Mouse (Mus musculus): ENCODE data around the gene Txndc5. TPM values are rescaled to one million over a fixed set of nuclear protein-coding genes. Genes with fewer than 3 reads are reported as not detected.

Gene Txndc5
- polyA plus RNA-seq (2015; fragmentation: Nextera tagmentation; extraction: Ambion mirVana), result 87.7 and 98.7 TPM in 2 replicates

DNA sequence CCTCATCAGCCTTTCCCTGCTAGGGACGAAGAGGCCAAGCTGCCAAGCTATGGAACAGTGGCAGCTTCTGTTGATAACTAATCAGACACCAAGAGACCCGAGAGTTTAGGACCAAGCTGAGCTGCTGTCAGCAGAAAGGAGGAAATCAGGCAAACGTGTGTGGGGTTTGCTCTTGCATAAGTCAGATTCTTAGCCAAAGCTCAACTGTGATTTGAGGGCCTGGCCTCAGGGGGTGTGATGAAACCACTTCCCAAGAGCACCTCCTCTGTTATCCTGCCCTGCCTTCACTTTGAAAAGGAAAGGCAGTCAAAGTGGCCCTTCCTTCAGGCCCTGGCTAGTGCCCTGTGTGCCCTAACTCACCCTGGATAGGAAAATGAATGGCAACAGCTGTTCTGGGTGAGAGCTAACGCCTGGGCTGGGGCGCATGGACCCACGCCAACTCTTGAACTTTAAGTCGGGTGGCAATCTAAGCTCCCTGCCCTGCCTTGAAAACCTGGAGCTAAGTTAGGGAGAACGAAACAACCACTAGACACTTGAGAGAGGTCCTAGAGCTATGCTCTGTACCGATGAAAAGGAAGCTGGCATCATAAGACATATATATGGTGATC, at the start of gene Txndc5:
Txndc5 (minus strand) TSS at position 138 of the 608 bp plus-strand sequence.
- 53% methylated on average over 9 of the region's 9 CpGs for WGBS
- Histone ChIP-seq H3K4me3 (ENCODE audit: low read length) (peak within 1 kb of the TSS; percentile 75), H3K4me2 (ENCODE audit: low read length) (peak within 1 kb of the TSS; percentile 91), H3K9me3 (ENCODE audit: control insufficient read depth, low read length) (no peaks in the 10 kb centered on the region), H3K9ac (ENCODE audit: low read depth, low read length) (peak within 1 kb of the TSS; percentile 83), H3K4me1 (ENCODE audit: control insufficient read depth, insufficient read depth, low read depth, low read length) (peaks cover 14% of the 10 kb centered on the region), H3K36me3 (ENCODE audit: control insufficient read depth, insufficient read depth, low read length) (no peaks in the 10 kb centered on the region; the same call in 1 of the 2 replicates), H3K27me3 (replicated peaks; ENCODE audit: control insufficient read depth, insufficient read depth, low read length) (no peaks in the 10 kb centered on the region), H3K27ac (ENCODE audit: low read depth, low read length) (peak within 1 kb of the TSS; percentile 86)
- peak; percentile 60 for ATAC-seq

DNA sequence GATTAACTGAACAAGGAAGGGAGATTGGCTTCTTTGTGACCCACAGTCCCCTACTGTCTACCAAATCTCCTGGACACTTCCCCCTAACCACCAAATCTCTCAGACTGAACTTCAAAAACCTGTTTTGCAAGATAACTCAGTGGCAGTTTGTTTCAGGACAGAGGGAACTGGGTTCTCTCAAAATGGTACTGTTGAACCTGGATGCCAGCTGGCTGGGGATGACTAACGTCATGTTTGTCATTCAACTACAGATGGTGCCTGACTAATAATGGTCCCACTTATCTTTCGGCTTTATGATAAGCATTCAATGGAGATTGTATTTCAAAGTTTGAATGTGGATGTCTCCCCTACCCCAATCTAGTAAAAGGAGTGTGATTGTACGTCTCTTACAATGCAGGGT, 46.0 kb upstream of the Txndc5 start:
- peaks cover 3% of the 10 kb centered on the region for H3K9me3 ChIP-seq (ENCODE audit: control insufficient read depth, low read length)
- no peaks in the 10 kb centered on the region for H3K36me3 ChIP-seq (ENCODE audit: control insufficient read depth, insufficient read depth, low read length)
- 80% methylated on average over 3 of the region's 3 CpGs for WGBS
- no peaks in the 10 kb centered on the region for H3K27me3 ChIP-seq (replicated peaks; ENCODE audit: control insufficient read depth, insufficient read depth, low read length)
- no peak overlapping the region for H3K4me3 ChIP-seq (ENCODE audit: low read length)
- no peak overlapping the region for H3K4me2 ChIP-seq (ENCODE audit: low read length)
- no peak overlapping the region for H3K27ac ChIP-seq (ENCODE audit: low read depth, low read length)
- no peak for ATAC-seq
- no peak overlapping the region for H3K9ac ChIP-seq (ENCODE audit: low read depth, low read length)
- no peaks in the 10 kb centered on the region for H3K4me1 ChIP-seq (ENCODE audit: control insufficient read depth, insufficient read depth, low read depth, low read length)

DNA sequence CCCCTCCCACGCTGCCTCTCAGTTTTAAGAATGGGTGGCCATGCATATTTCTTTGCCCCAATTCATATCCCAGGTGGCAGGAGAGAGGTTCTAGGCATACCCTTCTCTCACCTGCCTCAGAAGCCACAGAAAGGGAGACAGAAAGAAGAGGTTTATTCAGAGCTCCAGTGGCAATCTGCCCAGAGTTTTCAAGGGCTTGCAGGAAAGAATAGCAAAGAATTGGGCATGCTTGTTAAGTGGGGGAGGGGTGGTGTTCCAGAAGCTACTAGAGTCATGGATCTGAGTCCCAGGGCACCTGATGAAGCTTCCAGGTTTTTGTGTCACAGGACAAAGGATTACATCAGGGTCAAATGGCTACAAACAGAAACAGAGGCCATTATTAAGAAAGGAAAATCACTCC, 44.7 kb upstream of the Txndc5 start:
- 100% methylated on average over 1 of the region's 1 CpGs for WGBS
- Histone ChIP-seq H3K9ac (ENCODE audit: low read depth, low read length) (no peak overlapping the region), H3K27ac (ENCODE audit: low read depth, low read length) (no peak overlapping the region), H3K27me3 (replicated peaks; ENCODE audit: control insufficient read depth, insufficient read depth, low read length) (no peaks in the 10 kb centered on the region), H3K4me3 (ENCODE audit: low read length) (no peak overlapping the region), H3K4me1 (ENCODE audit: control insufficient read depth, insufficient read depth, low read depth, low read length) (no peaks in the 10 kb centered on the region), H3K36me3 (ENCODE audit: control insufficient read depth, insufficient read depth, low read length) (no peaks in the 10 kb centered on the region), H3K4me2 (ENCODE audit: low read length) (no peak overlapping the region), H3K9me3 (ENCODE audit: control insufficient read depth, low read length) (no peaks in the 10 kb centered on the region)
- ATAC-seq, result no peak

DNA sequence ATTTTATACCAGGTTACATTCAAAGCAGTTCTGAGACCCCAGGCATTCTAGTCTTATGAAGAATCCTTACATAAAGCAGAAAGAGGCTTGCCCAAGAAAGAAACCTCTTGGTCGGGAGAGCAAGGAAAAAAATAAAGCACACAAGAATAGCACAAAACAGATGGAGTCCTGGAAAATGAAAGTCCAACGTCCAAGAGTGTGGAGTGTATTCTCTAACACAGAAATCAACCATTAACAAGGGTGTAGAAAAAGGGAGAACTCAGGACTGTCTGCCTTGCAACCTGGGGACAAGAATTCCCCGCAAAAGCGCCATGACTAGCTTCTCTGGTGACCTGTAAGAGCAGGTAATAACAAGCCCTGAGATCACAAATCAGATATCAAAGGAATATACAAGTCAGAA, 36.6 kb upstream of the Txndc5 start:
- Histone ChIP-seq H3K4me3 (ENCODE audit: low read length) (no peak overlapping the region), H3K9me3 (ENCODE audit: control insufficient read depth, low read length) (peaks cover 4% of the 10 kb centered on the region), H3K27ac (ENCODE audit: low read depth, low read length) (no peak overlapping the region), H3K4me2 (ENCODE audit: low read length) (no peak overlapping the region), H3K4me1 (ENCODE audit: control insufficient read depth, insufficient read depth, low read depth, low read length) (no peaks in the 10 kb centered on the region), H3K36me3 (ENCODE audit: control insufficient read depth, insufficient read depth, low read length) (no peaks in the 10 kb centered on the region), H3K9ac (ENCODE audit: low read depth, low read length) (no peak overlapping the region), H3K27me3 (replicated peaks; ENCODE audit: control insufficient read depth, insufficient read depth, low read length) (no peaks in the 10 kb centered on the region)
- 77% methylated on average over 4 of the region's 4 CpGs for WGBS
- no peak for ATAC-seq

DNA sequence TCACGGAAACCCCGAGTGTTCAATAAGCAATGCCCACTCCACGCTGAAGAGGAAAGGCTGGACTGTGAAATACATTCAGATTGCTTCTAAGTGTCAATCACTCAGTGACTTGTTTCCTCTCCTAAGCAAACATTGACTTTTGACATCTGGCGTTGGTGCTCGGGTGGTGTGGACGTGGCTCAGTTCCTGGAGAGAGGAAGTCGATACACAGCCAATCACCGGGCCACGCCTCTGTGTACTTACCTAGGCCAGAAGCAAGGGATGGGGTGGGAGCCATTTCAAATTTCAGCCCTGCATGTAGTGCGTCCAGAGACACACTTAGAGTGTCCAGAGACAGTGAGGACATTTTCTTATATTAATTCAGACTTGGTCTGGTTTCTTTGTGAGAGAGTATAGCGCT, 26.0 kb upstream of the Txndc5 start:
- whole genome bisulfite sequencing, result 84% methylated on average over 11 of the region's 11 CpGs
- ATAC-seq, result no peak

DNA sequence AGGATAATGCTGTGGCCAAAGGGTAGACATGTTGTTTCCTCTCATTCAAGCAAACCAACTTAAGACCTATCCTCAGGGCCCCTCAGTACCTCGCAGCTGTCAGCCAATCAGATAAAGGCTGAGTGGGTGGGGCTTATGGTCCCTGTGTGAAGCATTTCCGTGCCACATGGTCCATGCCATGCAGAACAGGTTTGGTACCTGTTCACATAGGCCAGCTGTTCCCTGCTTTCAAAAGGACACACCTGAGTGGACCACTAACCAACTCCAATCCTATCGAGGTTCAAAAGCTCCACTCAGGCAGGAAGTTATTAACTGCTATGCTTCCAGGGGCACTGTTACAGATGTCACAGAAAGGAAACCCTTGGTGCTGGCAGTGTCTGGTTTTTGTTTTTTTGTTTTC, 25.6 kb upstream of the Txndc5 start:
- Histone ChIP-seq H3K36me3 (ENCODE audit: control insufficient read depth, insufficient read depth, low read length) (no peaks in the 10 kb centered on the region), H3K4me1 (ENCODE audit: control insufficient read depth, insufficient read depth, low read depth, low read length) (no peaks in the 10 kb centered on the region), H3K27ac (ENCODE audit: low read depth, low read length) (no peak overlapping the region), H3K9me3 (ENCODE audit: control insufficient read depth, low read length) (no peaks in the 10 kb centered on the region), H3K4me3 (ENCODE audit: low read length) (no peak overlapping the region), H3K4me2 (ENCODE audit: low read length) (no peak overlapping the region), H3K27me3 (replicated peaks; ENCODE audit: control insufficient read depth, insufficient read depth, low read length) (no peaks in the 10 kb centered on the region), H3K9ac (ENCODE audit: low read depth, low read length) (no peak overlapping the region)
- WGBS, result 78% methylated on average over 3 of the region's 3 CpGs
- no peak for ATAC-seq

More for the DNA sequence above, 26.0 kb upstream of the Txndc5 start:
- Histone ChIP-seq H3K9me3 (ENCODE audit: control insufficient read depth, low read length) (no peaks in the 10 kb centered on the region), H3K36me3 (ENCODE audit: control insufficient read depth, insufficient read depth, low read length) (no peaks in the 10 kb centered on the region), H3K27ac (ENCODE audit: low read depth, low read length) (no peak overlapping the region), H3K4me1 (ENCODE audit: control insufficient read depth, insufficient read depth, low read depth, low read length) (no peaks in the 10 kb centered on the region), H3K4me2 (ENCODE audit: low read length) (no peak overlapping the region), H3K27me3 (replicated peaks; ENCODE audit: control insufficient read depth, insufficient read depth, low read length) (no peaks in the 10 kb centered on the region), H3K4me3 (ENCODE audit: low read length) (no peak overlapping the region), H3K9ac (ENCODE audit: low read depth, low read length) (no peak overlapping the region)

DNA sequence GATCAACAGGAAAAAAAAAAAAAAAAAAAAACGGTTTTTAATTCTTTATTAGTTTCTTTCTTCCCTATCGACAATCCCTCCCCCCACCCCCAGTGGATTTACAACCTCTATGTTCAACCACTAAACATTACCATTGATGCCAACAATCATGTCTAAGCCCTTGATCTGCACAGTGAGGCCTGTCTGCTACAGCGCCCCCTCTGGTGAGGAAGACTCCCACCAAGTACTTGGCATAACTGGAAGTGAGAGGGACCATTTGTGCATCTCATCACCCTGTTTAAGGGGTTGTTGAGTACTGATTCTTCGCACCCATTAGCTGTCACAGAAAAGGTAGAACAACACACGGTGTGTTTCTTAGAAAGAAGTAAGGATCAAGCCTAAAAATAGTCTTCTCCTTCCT, 20.1 kb upstream of the Txndc5 start:
- ATAC-seq, result no peak
- Histone ChIP-seq H3K9me3 (ENCODE audit: control insufficient read depth, low read length) (no peaks in the 10 kb centered on the region), H3K4me3 (ENCODE audit: low read length) (no peak overlapping the region), H3K27me3 (replicated peaks; ENCODE audit: control insufficient read depth, insufficient read depth, low read length) (no peaks in the 10 kb centered on the region), H3K9ac (ENCODE audit: low read depth, low read length) (no peak overlapping the region), H3K27ac (ENCODE audit: low read depth, low read length) (no peak overlapping the region), H3K36me3 (ENCODE audit: control insufficient read depth, insufficient read depth, low read length) (no peaks in the 10 kb centered on the region), H3K4me2 (ENCODE audit: low read length) (no peak overlapping the region), H3K4me1 (ENCODE audit: control insufficient read depth, insufficient read depth, low read depth, low read length) (no peaks in the 10 kb centered on the region)
- WGBS, result 84% methylated on average over 5 of the region's 5 CpGs

DNA sequence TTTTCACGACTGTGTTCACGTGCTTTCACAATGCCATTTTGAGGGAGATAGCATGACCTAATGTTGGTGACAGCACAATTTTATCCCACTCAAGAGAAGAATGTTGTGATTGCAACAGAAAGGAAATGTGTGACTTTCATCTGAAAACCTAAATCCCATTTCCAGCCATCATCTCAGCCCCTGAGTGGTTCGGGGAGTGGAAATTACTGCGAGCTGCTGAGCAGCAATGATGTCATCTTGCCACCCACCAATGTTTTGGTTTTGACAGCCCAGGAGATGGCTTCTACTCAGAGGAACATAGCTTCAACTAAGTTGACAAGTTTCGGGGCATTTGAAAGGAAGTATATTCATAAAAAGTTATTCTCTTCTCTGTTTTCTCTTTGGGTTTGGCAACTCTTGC, 19.1 kb upstream of the Txndc5 start:
- no peak overlapping the region for H3K27ac ChIP-seq (ENCODE audit: low read depth, low read length)
- ATAC-seq, result no peak
- 93% methylated on average over 5 of the region's 5 CpGs for WGBS
- H3K36me3 ChIP-seq (ENCODE audit: control insufficient read depth, insufficient read depth, low read length), result no peaks in the 10 kb centered on the region
- H3K4me2 ChIP-seq (ENCODE audit: low read length), result no peak overlapping the region
- H3K9ac ChIP-seq (ENCODE audit: low read depth, low read length), result no peak overlapping the region
- H3K4me1 ChIP-seq (ENCODE audit: control insufficient read depth, insufficient read depth, low read depth, low read length), result no peaks in the 10 kb centered on the region
- H3K4me3 ChIP-seq (ENCODE audit: low read length), result no peak overlapping the region
- no peaks in the 10 kb centered on the region for H3K9me3 ChIP-seq (ENCODE audit: control insufficient read depth, low read length)
- no peaks in the 10 kb centered on the region for H3K27me3 ChIP-seq (replicated peaks; ENCODE audit: control insufficient read depth, insufficient read depth, low read length)

DNA sequence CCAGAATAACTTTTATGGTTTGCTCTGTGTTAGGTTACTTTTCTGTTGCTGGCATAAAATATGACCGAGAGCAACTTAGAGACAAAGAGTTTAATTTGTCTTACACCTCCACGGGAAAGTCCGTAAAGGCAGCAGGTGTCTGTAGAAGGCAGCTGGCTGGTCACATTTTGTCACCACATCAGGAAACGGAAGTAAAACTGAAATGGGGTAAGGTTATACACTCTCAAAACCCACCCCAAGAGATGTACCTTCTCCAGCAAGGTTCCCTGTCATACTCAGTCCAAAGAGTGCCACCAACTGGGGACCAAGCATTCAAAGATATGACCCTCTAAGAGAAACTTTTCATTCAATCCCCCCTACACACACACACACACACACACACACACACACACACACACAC, 18.1 kb upstream of the Txndc5 start:
- no peaks in the 10 kb centered on the region for H3K36me3 ChIP-seq (ENCODE audit: control insufficient read depth, insufficient read depth, low read length)
- no peak overlapping the region for H3K27ac ChIP-seq (ENCODE audit: low read depth, low read length)
- WGBS, result 85% methylated on average over 4 of the region's 4 CpGs
- no peaks in the 10 kb centered on the region for H3K4me1 ChIP-seq (ENCODE audit: control insufficient read depth, insufficient read depth, low read depth, low read length)
- H3K4me2 ChIP-seq (ENCODE audit: low read length), result no peak overlapping the region
- H3K9me3 ChIP-seq (ENCODE audit: control insufficient read depth, low read length), result no peaks in the 10 kb centered on the region
- ATAC-seq, result no peak
- no peaks in the 10 kb centered on the region for H3K27me3 ChIP-seq (replicated peaks; ENCODE audit: control insufficient read depth, insufficient read depth, low read length)
- no peak overlapping the region for H3K9ac ChIP-seq (ENCODE audit: low read depth, low read length)
- H3K4me3 ChIP-seq (ENCODE audit: low read length), result no peak overlapping the region

DNA sequence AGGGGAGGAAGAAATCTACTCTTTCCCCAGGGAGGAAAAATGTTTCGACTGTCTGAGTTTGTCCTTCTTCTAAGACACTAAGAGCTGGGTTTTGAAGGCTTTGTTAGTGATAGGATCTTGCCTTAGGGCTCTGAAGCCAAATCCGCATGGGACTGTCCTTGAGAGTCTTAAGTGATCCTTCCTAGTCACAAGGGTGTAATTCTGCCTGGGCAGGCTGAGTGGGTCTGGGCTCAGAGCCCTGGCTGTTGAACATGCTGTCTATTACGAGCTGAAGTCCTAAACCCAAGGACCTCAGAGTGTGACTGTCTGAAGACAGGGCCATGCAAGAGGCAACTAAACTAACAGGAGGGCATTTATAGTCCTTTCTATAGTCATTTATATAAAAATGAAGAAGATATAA, 16.8 kb upstream of the Txndc5 start:
- Histone ChIP-seq H3K4me1 (ENCODE audit: control insufficient read depth, insufficient read depth, low read depth, low read length) (no peaks in the 10 kb centered on the region), H3K4me3 (ENCODE audit: low read length) (no peak overlapping the region), H3K4me2 (ENCODE audit: low read length) (no peak overlapping the region), H3K27me3 (replicated peaks; ENCODE audit: control insufficient read depth, insufficient read depth, low read length) (no peaks in the 10 kb centered on the region), H3K9ac (ENCODE audit: low read depth, low read length) (no peak overlapping the region), H3K27ac (ENCODE audit: low read depth, low read length) (no peak overlapping the region), H3K9me3 (ENCODE audit: control insufficient read depth, low read length) (no peaks in the 10 kb centered on the region), H3K36me3 (ENCODE audit: control insufficient read depth, insufficient read depth, low read length) (no peaks in the 10 kb centered on the region)
- 85% methylated on average over 3 of the region's 3 CpGs for WGBS
- no peak for ATAC-seq

All from hindbrain, embryonic 16.5 days (tissue).